Mouse (Mus musculus): ENCODE data around the gene Ak1. TPM values are rescaled to one million over a fixed set of nuclear protein-coding genes. Genes with fewer than 3 reads are reported as not detected.

Ak1 gene
- total and polyA plus RNA-seq, 2 experiments from 2014 or later = 107 to 114 TPM

DNA sequence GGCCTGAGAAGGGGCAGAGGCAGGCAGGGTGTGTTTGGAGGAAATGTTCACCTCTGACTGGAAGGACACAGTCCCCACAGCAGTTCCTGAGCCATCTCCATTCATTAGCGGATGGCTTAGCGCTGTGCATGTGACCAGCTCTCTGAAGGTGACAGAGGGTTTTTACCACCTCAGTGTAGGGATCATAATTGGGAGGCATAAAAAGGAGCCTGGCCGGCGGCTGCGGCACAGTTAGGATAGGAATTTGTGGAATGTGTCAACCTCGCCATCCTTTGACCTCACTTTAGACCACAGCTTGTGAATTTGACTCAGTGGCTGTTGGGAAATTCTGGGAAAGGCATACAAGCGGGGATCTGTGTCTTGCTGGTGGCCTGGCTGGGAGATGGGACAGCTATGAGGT lies 32.2 kb downstream of the Ak1 start:
- DNase-seq (ENCODE audit: low spot score) (no peak), ATAC-seq (ENCODE audit: low FRiP score) (no peak)
- no peak for TF ChIP-seq CTCF (IDR thresholded peaks at IDR 0.05)
- Histone ChIP-seq H3K36me3 (ENCODE audit: insufficient read depth, low read length) (no peaks in the 10 kb centered on the region), H3K4me3 (ENCODE audit: low read depth, low read length) (no peak overlapping the region), H3K9ac (replicated peaks; ENCODE audit: low read length, poor library complexity, severe bottlenecking) (no peak overlapping the region), H3K9me3 (ENCODE audit: low read length) (no peaks in the 10 kb centered on the region), H3K4me1 (ENCODE audit: insufficient read depth, low read length) (no peaks in the 10 kb centered on the region), H3K4me2 (ENCODE audit: low read depth, low read length, poor library complexity, severe bottlenecking) (no peak overlapping the region), H3K27ac (ENCODE audit: low read depth, low read length) (no peak overlapping the region), H3K27me3 (ENCODE audit: insufficient read depth, low read length) (no peaks in the 10 kb centered on the region)
- WGBS = 63% methylated on average over 7 of the region's 7 CpGs

DNA sequence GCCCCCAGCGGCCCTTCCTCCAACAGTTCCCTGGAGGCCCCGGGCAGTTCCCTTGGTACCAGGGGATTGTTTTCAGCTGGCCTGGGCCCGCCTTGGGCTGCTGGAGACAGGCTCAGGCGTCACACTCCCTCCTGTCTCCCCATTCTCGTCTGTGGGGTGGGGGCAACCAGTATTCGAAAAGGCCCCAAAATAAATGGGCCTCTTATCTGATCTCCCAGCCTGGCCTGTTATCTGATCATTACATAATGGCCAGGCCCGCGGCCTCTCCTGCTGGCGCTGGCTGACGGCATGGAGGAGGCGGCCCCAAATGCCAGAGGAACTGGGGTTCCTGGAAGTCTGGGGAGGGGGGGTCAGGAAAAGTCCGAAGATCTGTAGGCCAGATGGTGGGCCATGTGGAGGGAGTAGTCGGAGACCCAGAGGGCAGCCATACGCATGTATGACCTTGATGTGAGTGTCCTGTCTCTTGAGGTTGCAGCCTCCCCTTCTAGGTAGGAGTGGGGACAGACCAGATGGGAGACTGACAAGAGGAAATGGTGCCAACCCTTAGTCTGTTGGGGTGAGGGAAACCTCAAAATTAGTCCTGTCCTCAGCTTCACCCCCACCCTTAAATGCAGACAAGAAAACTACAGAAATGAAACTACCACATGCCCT lies 33.3 kb downstream of the Ak1 start:
- H3K4me2 ChIP-seq (ENCODE audit: low read depth, low read length, poor library complexity, severe bottlenecking) = no peak overlapping the region
- H3K9ac ChIP-seq (replicated peaks; ENCODE audit: low read length, poor library complexity, severe bottlenecking) = no peak overlapping the region
- DNase-seq (ENCODE audit: low spot score) (no peak), ATAC-seq (ENCODE audit: low FRiP score) (no peak)
- 82% methylated on average over 14 of the region's 14 CpGs for WGBS
- no peaks in the 10 kb centered on the region for H3K9me3 ChIP-seq (ENCODE audit: low read length)
- no peaks in the 10 kb centered on the region for H3K4me1 ChIP-seq (ENCODE audit: insufficient read depth, low read length)
- no peak overlapping the region for H3K4me3 ChIP-seq (ENCODE audit: low read depth, low read length)
- no peaks in the 10 kb centered on the region for H3K36me3 ChIP-seq (ENCODE audit: insufficient read depth, low read length)
- no peaks in the 10 kb centered on the region for H3K27me3 ChIP-seq (ENCODE audit: insufficient read depth, low read length)
- no peak overlapping the region; the same call in 1 of the 2 replicates for H3K27ac ChIP-seq (ENCODE audit: low read depth, low read length)
- TF ChIP-seq CTCF (IDR thresholded peaks at IDR 0.05) = no peak

DNA sequence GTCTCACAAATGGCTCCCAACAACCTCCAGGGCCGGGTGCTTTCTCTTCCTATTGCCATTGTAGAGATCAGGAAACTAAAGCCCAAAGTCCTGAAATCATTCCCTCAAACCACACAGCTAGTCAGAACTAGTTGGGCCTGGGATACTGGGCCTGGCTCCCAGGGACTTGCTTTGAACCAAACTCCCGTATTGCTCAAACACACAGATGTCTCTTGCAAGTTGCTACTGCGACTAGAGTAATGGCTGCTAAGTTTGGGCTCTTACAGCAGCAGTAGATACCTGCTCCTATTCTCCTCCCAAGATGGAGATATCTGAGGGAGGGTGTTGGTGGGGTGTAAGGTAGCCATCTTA lies 33.8 kb downstream of the Ak1 start:
- TF ChIP-seq CTCF (IDR thresholded peaks at IDR 0.05) = no peak
- DNase-seq (ENCODE audit: low spot score) (no peak), ATAC-seq (ENCODE audit: low FRiP score) (no peak)
- H3K9me3 ChIP-seq (ENCODE audit: low read length) = no peaks in the 10 kb centered on the region
- H3K36me3 ChIP-seq (ENCODE audit: insufficient read depth, low read length) = no peaks in the 10 kb centered on the region
- WGBS = 80% methylated on average over 3 of the region's 3 CpGs
- no peak overlapping the region for H3K4me2 ChIP-seq (ENCODE audit: low read depth, low read length, poor library complexity, severe bottlenecking)
- no peaks in the 10 kb centered on the region for H3K27me3 ChIP-seq (ENCODE audit: insufficient read depth, low read length)
- H3K4me3 ChIP-seq (ENCODE audit: low read depth, low read length) = no peak overlapping the region
- H3K9ac ChIP-seq (replicated peaks; ENCODE audit: low read length, poor library complexity, severe bottlenecking) = no peak overlapping the region
- no peak overlapping the region; the same call in 1 of the 2 replicates for H3K27ac ChIP-seq (ENCODE audit: low read depth, low read length)
- no peaks in the 10 kb centered on the region for H3K4me1 ChIP-seq (ENCODE audit: insufficient read depth, low read length)

DNA sequence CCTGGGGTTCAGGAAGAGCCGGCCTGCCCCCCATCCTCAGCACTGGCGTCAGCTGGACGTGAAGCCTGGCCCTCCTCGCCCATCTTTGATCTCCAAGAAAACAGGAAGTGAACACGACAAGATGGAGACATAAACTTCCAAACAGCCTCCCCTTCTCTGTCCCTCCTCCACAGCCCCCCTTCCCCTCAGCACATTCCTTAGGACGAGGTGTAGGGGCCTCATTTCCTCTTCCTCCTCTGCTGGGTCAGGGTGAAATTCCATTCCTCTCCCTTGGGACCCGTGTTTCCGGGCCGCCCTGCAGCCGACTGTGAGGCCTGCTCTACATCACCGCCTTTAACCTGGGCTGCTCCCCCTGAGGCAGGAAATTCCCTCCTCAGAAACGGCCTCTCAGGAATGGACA lies 34.3 kb downstream of the Ak1 start:
- ATAC-seq (ENCODE audit: low FRiP score) (no peak), DNase-seq (ENCODE audit: low spot score) (no peak)
- Histone ChIP-seq H3K27me3 (ENCODE audit: insufficient read depth, low read length) (no peaks in the 10 kb centered on the region), H3K9me3 (ENCODE audit: low read length) (no peaks in the 10 kb centered on the region), H3K4me1 (ENCODE audit: insufficient read depth, low read length) (no peaks in the 10 kb centered on the region), H3K4me2 (ENCODE audit: low read depth, low read length, poor library complexity, severe bottlenecking) (no peak overlapping the region), H3K36me3 (ENCODE audit: insufficient read depth, low read length) (no peaks in the 10 kb centered on the region), H3K9ac (replicated peaks; ENCODE audit: low read length, poor library complexity, severe bottlenecking) (no peak overlapping the region), H3K27ac (ENCODE audit: low read depth, low read length) (no peak overlapping the region), H3K4me3 (ENCODE audit: low read depth, low read length) (no peak overlapping the region)
- TF ChIP-seq CTCF (IDR thresholded peaks at IDR 0.05) = no peak
- WGBS = 79% methylated on average over 11 of the region's 12 CpGs

GRCm38 (mm10) chr2:32658873-32659272 lies 37.3 kb downstream of the Ak1 start:
- no peaks in the 10 kb centered on the region for H3K36me3 ChIP-seq (ENCODE audit: insufficient read depth, low read length)
- H3K4me3 ChIP-seq (ENCODE audit: low read depth, low read length) = no peak overlapping the region
- no peak overlapping the region for H3K27ac ChIP-seq (ENCODE audit: low read depth, low read length)
- no peaks in the 10 kb centered on the region for H3K27me3 ChIP-seq (ENCODE audit: insufficient read depth, low read length)
- DNase-seq (ENCODE audit: low spot score) (no peak), ATAC-seq (ENCODE audit: low FRiP score) (no peak)
- WGBS = 95% methylated on average over 2 of the region's 2 CpGs
- no peak overlapping the region for H3K9ac ChIP-seq (replicated peaks; ENCODE audit: low read length, poor library complexity, severe bottlenecking)
- H3K4me1 ChIP-seq (ENCODE audit: insufficient read depth, low read length) = no peaks in the 10 kb centered on the region
- no peak overlapping the region for H3K4me2 ChIP-seq (ENCODE audit: low read depth, low read length, poor library complexity, severe bottlenecking)
- no peaks in the 10 kb centered on the region for H3K9me3 ChIP-seq (ENCODE audit: low read length)
- TF ChIP-seq CTCF (IDR thresholded peaks at IDR 0.05) = no peak

GRCm38 (mm10) chr2:32661509-32662107 lies 40.0 kb downstream of the Ak1 start:
- no peak overlapping the region for H3K4me2 ChIP-seq (ENCODE audit: low read depth, low read length, poor library complexity, severe bottlenecking)
- H3K36me3 ChIP-seq (ENCODE audit: insufficient read depth, low read length) = no peaks in the 10 kb centered on the region
- 64% methylated on average over 7 of the region's 7 CpGs for WGBS
- no peak overlapping the region for H3K4me3 ChIP-seq (ENCODE audit: low read depth, low read length)
- DNase-seq (ENCODE audit: low spot score) (no peak), ATAC-seq (ENCODE audit: low FRiP score) (no peak)
- no peak overlapping the region for H3K27ac ChIP-seq (ENCODE audit: low read depth, low read length)
- no peaks in the 10 kb centered on the region for H3K4me1 ChIP-seq (ENCODE audit: insufficient read depth, low read length)
- no peak for TF ChIP-seq CTCF (IDR thresholded peaks at IDR 0.05)
- H3K27me3 ChIP-seq (ENCODE audit: insufficient read depth, low read length) = no peaks in the 10 kb centered on the region
- H3K9ac ChIP-seq (replicated peaks; ENCODE audit: low read length, poor library complexity, severe bottlenecking) = no peak overlapping the region
- H3K9me3 ChIP-seq (ENCODE audit: low read length) = no peaks in the 10 kb centered on the region

All from midbrain, postnatal 0 days (tissue).